Mouse (Mus musculus): ENCODE measurements at regions not wholly inside any gene's neighbourhood (a gene's known extent, or its start where the extent isn't known, plus 50 kb on each side); places are given as distances from the start of the nearest gene placed in this dataset.
"Not testable (repeated sequence)": the region's sequence is repeated elsewhere in the genome, so short reads cannot be mapped to it uniquely, and the experiment has no call there.

- no peak overlapping the region for H3K4me3 ChIP-seq (ENCODE audit: insufficient read depth, poor library complexity, severe bottlenecking)
- no peaks in the 10 kb centered on the region for H3K36me3 ChIP-seq (ENCODE audit: control insufficient read depth, insufficient read depth)
- H3K79me2 ChIP-seq (ENCODE audit: control insufficient read depth, insufficient read depth) = no peaks in the 10 kb centered on the region
- no peaks in the 10 kb centered on the region for H3K79me3 ChIP-seq (ENCODE audit: low read depth)
- no peak overlapping the region for H3ac ChIP-seq (ENCODE audit: control insufficient read depth, insufficient read length, low read depth)
- TF ChIP-seq CEBPB (IDR thresholded peaks at IDR 0.05; ENCODE audit: low read depth) = no peak
- no peak for TF ChIP-seq USF1 (IDR thresholded peaks at IDR 0.05; ENCODE audit: low read depth)
- no peaks in the 10 kb centered on the region for H3K27me3 ChIP-seq (ENCODE audit: control insufficient read depth, insufficient read depth, insufficient read length)
Measured at GRCm38 (mm10) chr1:64381264-64381663, 151.2 kb upstream of the Creb1 start.

GRCm38 (mm10) chr1:64376426-64376825, 156.0 kb upstream of the Creb1 start:
- not testable (repeated sequence) for H3K27me3 ChIP-seq (ENCODE audit: control insufficient read depth, insufficient read depth, insufficient read length); H3K4me3 ChIP-seq (ENCODE audit: insufficient read depth, poor library complexity, severe bottlenecking); H3K79me3 ChIP-seq (ENCODE audit: low read depth); H3K36me3 ChIP-seq (ENCODE audit: control insufficient read depth, insufficient read depth); H3ac ChIP-seq (ENCODE audit: control insufficient read depth, insufficient read length, low read depth); H3K79me2 ChIP-seq (ENCODE audit: control insufficient read depth, insufficient read depth)

GRCm38 (mm10) chr1:64374286-64375071, 158.0 kb upstream of the Creb1 start:
- no peak overlapping the region for H3ac ChIP-seq (ENCODE audit: control insufficient read depth, insufficient read length, low read depth)
- no peak for TF ChIP-seq FOSL1 (IDR thresholded peaks at IDR 0.05; ENCODE audit: insufficient read depth, low read length, poor library complexity, severe bottlenecking)
- TF ChIP-seq MAX (IDR thresholded peaks at IDR 0.05) = no peak
- no peak for TF ChIP-seq MYOG (IDR thresholded peaks at IDR 0.05; ENCODE audit: control insufficient read depth, extremely low read depth, insufficient read length)
- no peak for TF ChIP-seq USF1 (IDR thresholded peaks at IDR 0.05; ENCODE audit: low read depth)
- no peak for TF ChIP-seq CEBPB (IDR thresholded peaks at IDR 0.05; ENCODE audit: low read depth)
- no peak for TF ChIP-seq CTCF (IDR thresholded peaks at IDR 0.05; ENCODE audit: control insufficient read depth, insufficient read depth, insufficient read length)
- TF ChIP-seq MYOD1 (IDR thresholded peaks at IDR 0.05; ENCODE audit: control insufficient read depth, insufficient read length, low read depth) = no peak
- H3K4me3 ChIP-seq (ENCODE audit: insufficient read depth, poor library complexity, severe bottlenecking) = no peak overlapping the region
- no peaks in the 10 kb centered on the region for H3K36me3 ChIP-seq (ENCODE audit: control insufficient read depth, insufficient read depth)
- no peaks in the 10 kb centered on the region for H3K27me3 ChIP-seq (ENCODE audit: control insufficient read depth, insufficient read depth, insufficient read length)
- no peaks in the 10 kb centered on the region for H3K79me3 ChIP-seq (ENCODE audit: low read depth)
- no peaks in the 10 kb centered on the region for H3K79me2 ChIP-seq (ENCODE audit: control insufficient read depth, insufficient read depth)

DNA sequence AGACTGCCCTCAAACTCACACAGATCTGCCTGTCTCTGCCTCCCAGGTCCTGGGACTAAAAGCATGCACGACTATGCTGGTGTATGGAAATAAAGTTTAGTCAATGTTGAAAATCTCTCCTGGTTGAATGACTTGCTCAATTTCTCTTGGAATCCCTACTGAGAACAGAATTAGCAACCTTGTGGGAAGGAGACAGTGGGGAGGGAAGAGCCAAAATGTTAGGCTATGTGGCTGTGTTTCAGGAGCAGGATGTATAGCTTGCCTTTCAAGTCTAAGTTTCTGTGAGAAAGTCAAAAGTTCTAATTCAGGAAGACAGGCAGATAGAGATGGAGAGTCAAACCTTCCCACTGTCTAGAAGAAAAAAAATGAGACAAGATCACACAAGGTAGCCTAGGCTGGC, 168.3 kb upstream of the Creb1 start:
- Histone ChIP-seq H3K27me3 (ENCODE audit: control insufficient read depth, insufficient read depth, insufficient read length) (no peaks in the 10 kb centered on the region), H3ac (ENCODE audit: control insufficient read depth, insufficient read length, low read depth) (no peak overlapping the region), H3K79me2 (ENCODE audit: control insufficient read depth, insufficient read depth) (no peaks in the 10 kb centered on the region), H3K36me3 (ENCODE audit: control insufficient read depth, insufficient read depth) (no peaks in the 10 kb centered on the region), H3K4me3 (ENCODE audit: insufficient read depth, poor library complexity, severe bottlenecking) (no peak overlapping the region), H3K79me3 (ENCODE audit: low read depth) (no peaks in the 10 kb centered on the region)
- TF ChIP-seq MAX (IDR thresholded peaks at IDR 0.05) (no peak), FOSL1 (IDR thresholded peaks at IDR 0.05; ENCODE audit: insufficient read depth, low read length, poor library complexity, severe bottlenecking) (no peak), MYOG (IDR thresholded peaks at IDR 0.05; ENCODE audit: control insufficient read depth, extremely low read depth, insufficient read length) (no peak), CTCF (IDR thresholded peaks at IDR 0.05; ENCODE audit: control insufficient read depth, insufficient read depth, insufficient read length) (no peak), USF1 (IDR thresholded peaks at IDR 0.05; ENCODE audit: low read depth) (no peak), CEBPB (IDR thresholded peaks at IDR 0.05; ENCODE audit: low read depth) (no peak), MYOD1 (IDR thresholded peaks at IDR 0.05; ENCODE audit: control insufficient read depth, insufficient read length, low read depth) (no peak)

GRCm38 (mm10) chr1:64361959-64362638, 170.3 kb upstream of the Creb1 start:
- TF ChIP-seq MAX (IDR thresholded peaks at IDR 0.05) (no peak), USF1 (IDR thresholded peaks at IDR 0.05; ENCODE audit: low read depth) (no peak), MYOD1 (IDR thresholded peaks at IDR 0.05; ENCODE audit: control insufficient read depth, insufficient read length, low read depth) (no peak), CTCF (IDR thresholded peaks at IDR 0.05; ENCODE audit: control insufficient read depth, insufficient read depth, insufficient read length) (no peak), FOSL1 (IDR thresholded peaks at IDR 0.05; ENCODE audit: insufficient read depth, low read length, poor library complexity, severe bottlenecking) (no peak), MYOG (IDR thresholded peaks at IDR 0.05; ENCODE audit: control insufficient read depth, extremely low read depth, insufficient read length) (no peak), CEBPB (IDR thresholded peaks at IDR 0.05; ENCODE audit: low read depth) (no peak)
- Histone ChIP-seq H3K79me2 (ENCODE audit: control insufficient read depth, insufficient read depth) (no peaks in the 10 kb centered on the region), H3K79me3 (ENCODE audit: low read depth) (no peaks in the 10 kb centered on the region), H3ac (ENCODE audit: control insufficient read depth, insufficient read length, low read depth) (no peak overlapping the region), H3K4me3 (ENCODE audit: insufficient read depth, poor library complexity, severe bottlenecking) (no peak overlapping the region), H3K27me3 (ENCODE audit: control insufficient read depth, insufficient read depth, insufficient read length) (no peaks in the 10 kb centered on the region), H3K36me3 (ENCODE audit: control insufficient read depth, insufficient read depth) (no peaks in the 10 kb centered on the region)

DNA sequence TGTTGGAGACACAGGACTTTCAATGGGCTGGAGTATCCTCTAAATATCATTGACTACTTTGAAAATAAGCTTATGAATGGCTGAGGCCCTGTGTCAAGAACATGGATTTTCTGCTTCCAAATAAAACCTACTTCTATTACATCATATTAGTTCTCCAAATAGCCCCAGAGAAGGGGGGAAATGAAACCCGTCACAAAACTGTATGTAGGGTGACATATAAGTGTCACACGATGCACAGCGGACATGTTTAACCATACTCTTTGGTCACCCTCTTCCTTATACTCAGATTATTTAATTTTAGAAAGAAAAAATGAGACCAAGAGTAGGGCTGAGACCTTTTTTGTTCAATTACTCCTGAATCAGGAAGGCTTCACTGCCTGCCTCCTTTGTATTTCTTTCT, 189.2 kb upstream of the Creb1 start:
- no peaks in the 10 kb centered on the region for H3K36me3 ChIP-seq (ENCODE audit: control insufficient read depth, insufficient read depth)
- no peaks in the 10 kb centered on the region for H3K27me3 ChIP-seq (ENCODE audit: control insufficient read depth, insufficient read depth, insufficient read length)
- no peaks in the 10 kb centered on the region for H3K79me3 ChIP-seq (ENCODE audit: low read depth)
- no peak for TF ChIP-seq MYOD1 (IDR thresholded peaks at IDR 0.05; ENCODE audit: control insufficient read depth, insufficient read length, low read depth)
- TF ChIP-seq MAX (IDR thresholded peaks at IDR 0.05) = no peak
- H3ac ChIP-seq (ENCODE audit: control insufficient read depth, insufficient read length, low read depth) = no peak overlapping the region
- no peak overlapping the region for H3K4me3 ChIP-seq (ENCODE audit: insufficient read depth, poor library complexity, severe bottlenecking)
- no peaks in the 10 kb centered on the region for H3K79me2 ChIP-seq (ENCODE audit: control insufficient read depth, insufficient read depth)
